Mouse (Mus musculus): Measurements from ENCODE around the gene Gm3138. TPM values are rescaled to one million over a fixed set of nuclear protein-coding genes. Genes with fewer than 3 reads are reported as not detected.

Gm3138 gene
- total RNA-seq (2023), result not detected

DNA sequence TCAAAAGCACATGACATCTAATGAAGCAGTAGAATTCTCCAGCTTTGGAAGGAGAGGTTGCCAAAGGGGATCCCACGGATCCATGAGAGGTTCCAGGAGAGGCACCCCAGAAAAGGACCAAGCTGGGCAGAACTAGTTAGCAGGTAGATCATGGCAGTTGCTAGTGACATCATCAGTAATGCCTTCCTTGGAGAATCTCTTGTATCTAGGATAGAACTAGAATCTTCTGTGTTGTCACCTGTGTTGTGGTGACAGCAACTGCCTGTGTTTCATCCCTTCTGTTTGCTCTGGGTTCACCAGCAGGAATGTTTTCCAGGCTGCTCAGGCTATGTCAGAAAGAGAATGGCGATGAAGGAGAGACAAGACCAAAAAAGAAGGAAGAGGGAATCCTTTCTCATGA lies at the start of gene Gm3138:
Gm3138 (plus strand) TSS at position 301 of the 400 bp plus-strand sequence.

Other genes starting within 250 kb of the Gm3138 start
- not detected for gene Gm5796, start 225.7 kb upstream of the Gm3138 start, total RNA-seq (2023)
- not detected for gene Gm3115, start 165.5 kb upstream of the Gm3138 start, total RNA-seq (2023)
- not detected for gene Gm8108, start 139.1 kb upstream of the Gm3138 start, total RNA-seq (2023)
- not detected for gene Gm3127, start 84.6 kb upstream of the Gm3138 start, total RNA-seq (2023)
- gene Gm2974, start 67.1 kb upstream of the Gm3138 start, total RNA-seq (2023), result not detected
- not detected for gene Gm3149, start 67.7 kb downstream of the Gm3138 start, total RNA-seq (2023)
- gene 2610042L04Rik, start 85.1 kb downstream of the Gm3138 start, total RNA-seq (2023), result not detected
- gene Gm3159, start 147.9 kb downstream of the Gm3138 start, total RNA-seq (2023), result not detected
- not detected for gene Gm3164, start 165.8 kb downstream of the Gm3138 start, total RNA-seq (2023)
- gene Gm3173, start 181.4 kb downstream of the Gm3138 start, total RNA-seq (2023), result 1.8 TPM
- gene Gm3182, start 232.1 kb downstream of the Gm3138 start, total RNA-seq (2023), result not detected

Measured in CD4-positive naive resting alpha-beta T cell, adult 57 days (primary cell).